ENCODE assay signal across 14 mouse cellular contexts in the genomic region with DNA sequence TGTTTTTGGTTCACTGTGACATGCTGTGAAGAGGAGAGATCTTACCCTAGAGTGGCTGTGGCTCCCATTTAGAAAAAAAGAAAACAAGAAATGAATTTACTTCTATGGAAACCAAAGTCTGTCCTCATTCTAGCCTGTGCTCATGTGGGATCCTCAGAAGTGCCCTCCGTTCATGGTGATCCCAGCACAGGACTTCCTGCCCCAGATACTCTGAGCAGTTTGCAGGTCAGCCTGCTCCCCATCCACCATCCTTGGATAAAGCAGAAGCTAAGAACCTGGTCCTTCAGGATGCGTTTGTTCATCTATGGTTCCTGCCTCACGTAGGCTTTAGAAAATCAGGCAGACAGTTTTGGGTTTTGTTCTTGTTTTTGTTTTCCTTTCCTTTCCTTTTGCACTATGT. TPM values are rescaled to one million over a fixed set of nuclear protein-coding genes. Genes with fewer than 3 reads are reported as not detected.
A peak's percentile ranks its signal among the peaks of the same experiment; 100 is the strongest.
DNase-seq lines count a peak whose midpoint lies in the region; ATAC-seq lines count a peak whose summit lies in the region.
"Had no signal": no experiment of that assay in that cellular context is flagged by ENCODE, and none has a peak within 500 bp of the region (broad histone marks: within the 10 kb centered on the region; RNA-seq: fewer than 3 reads in every experiment).

No protein-coding gene starts in this region.

- 0 out of 2 replicates have a peak, but pooled peaks cover 3% of the 10 kb centered on the region for H3K27me3 ChIP-seq in embryonic facial prominence, embryonic 12.5 days
- peaks cover 46% of the 10 kb centered on the region for H3K27me3 ChIP-seq in embryonic facial prominence, embryonic 10.5 days (replicated peaks; ENCODE audit: low read depth, poor library complexity, severe bottlenecking)
- H3K27me3 ChIP-seq in hindbrain, embryonic 14.5 days (ENCODE audit: control insufficient read depth, insufficient read depth, low read length): peaks cover 55% of the 10 kb centered on the region
- H3K27me3 ChIP-seq in hindbrain, embryonic 16.5 days (replicated peaks; ENCODE audit: control insufficient read depth, insufficient read depth, low read length): peaks cover 21% of the 10 kb centered on the region
- H3K27me3 ChIP-seq in neural tube, embryonic 12.5 days (replicated peaks): peaks cover 41% of the 10 kb centered on the region
- H3K27me3 ChIP-seq in stomach, embryonic 16.5 days (ENCODE audit: control insufficient read depth, insufficient read depth, low read length): no peaks in the 10 kb centered on the region

- H3K36me3 ChIP-seq in embryonic facial prominence, embryonic 12.5 days: peaks cover 32% of the 10 kb centered on the region
- peaks cover 43% of the 10 kb centered on the region for H3K36me3 ChIP-seq in embryonic facial prominence, embryonic 10.5 days (replicated peaks)
- no peaks in the 10 kb centered on the region for H3K36me3 ChIP-seq in hindbrain, embryonic 14.5 days (replicated peaks; ENCODE audit: control insufficient read depth, insufficient read depth)
- H3K36me3 ChIP-seq in hindbrain, embryonic 16.5 days (ENCODE audit: control insufficient read depth, insufficient read depth, low read length): no peaks in the 10 kb centered on the region
- no peaks in the 10 kb centered on the region for H3K36me3 ChIP-seq in neural tube, embryonic 12.5 days
- peaks cover 11% of the 10 kb centered on the region for H3K36me3 ChIP-seq in stomach, embryonic 16.5 days (ENCODE audit: control insufficient read depth, insufficient read depth, low read length)
- H3K36me3 ChIP-seq: liver, embryonic 13.5 days had no signal

- ATAC-seq in embryonic facial prominence, embryonic 12.5 days (ENCODE audit: insufficient number of reproducible peaks, insufficient read depth, low FRiP score, low TSS enrichment): no peak
- ATAC-seq in hindbrain, embryonic 14.5 days (ENCODE audit: low FRiP score): no peak
- no peak for ATAC-seq in hindbrain, embryonic 16.5 days
- no peak for ATAC-seq in neural tube, embryonic 12.5 days (ENCODE audit: low FRiP score, low read depth)
- no peak for ATAC-seq in stomach, embryonic 16.5 days (ENCODE audit: insufficient read depth, low FRiP score)

- peaks cover 57% of the 10 kb centered on the region for H3K4me1 ChIP-seq in embryonic facial prominence, embryonic 12.5 days
- H3K4me1 ChIP-seq in embryonic facial prominence, embryonic 10.5 days: peaks cover 79% of the 10 kb centered on the region
- peaks cover 12% of the 10 kb centered on the region; the same call in 1 of the 2 replicates for H3K4me1 ChIP-seq in hindbrain, embryonic 14.5 days (replicated peaks; ENCODE audit: control insufficient read depth, insufficient read depth, low read length)
- peaks cover 8% of the 10 kb centered on the region for H3K4me1 ChIP-seq in hindbrain, embryonic 16.5 days (ENCODE audit: control insufficient read depth, insufficient read depth, low read depth, low read length)
- peaks cover 29% of the 10 kb centered on the region for H3K4me1 ChIP-seq in neural tube, embryonic 12.5 days
- peaks cover 47% of the 10 kb centered on the region for H3K4me1 ChIP-seq in stomach, embryonic 16.5 days (ENCODE audit: control insufficient read depth, insufficient read depth, low read length)

- no peak for DNase-seq in embryonic facial prominence, embryonic 10.5 days (ENCODE audit: low spot score)
- no peak for DNase-seq in hindbrain, embryonic 14.5 days (ENCODE audit: low spot score)
- DNase-seq in neural tube, embryonic 10.5 days (ENCODE audit: extremely low spot score, low spot score): no peak
- DNase-seq in liver: no peak
- DNase-seq: cerebellum, adult 9-11 months; kidney, adult 18-20 months; liver, embryonic 13.5 days had no signal

- no peak overlapping the region for H3K9ac ChIP-seq in embryonic facial prominence, embryonic 12.5 days
- no peak overlapping the region for H3K9ac ChIP-seq in hindbrain, embryonic 14.5 days
- no peak overlapping the region for H3K9ac ChIP-seq in hindbrain, embryonic 16.5 days (ENCODE audit: low read depth, low read length)
- H3K9ac ChIP-seq in neural tube, embryonic 12.5 days: no peak overlapping the region
- H3K9ac ChIP-seq in stomach, embryonic 16.5 days (ENCODE audit: low read length): peak overlapping the region; percentile 9; the same call in 1 of the 2 replicates
- H3K9ac ChIP-seq: liver, embryonic 13.5 days had no signal

- H3K4me3 ChIP-seq in embryonic facial prominence, embryonic 12.5 days: no peak overlapping the region
- H3K4me3 ChIP-seq in embryonic facial prominence, embryonic 10.5 days: no peak overlapping the region
- no peak overlapping the region for H3K4me3 ChIP-seq in hindbrain, embryonic 14.5 days (replicated peaks; ENCODE audit: low read length)
- no peak overlapping the region for H3K4me3 ChIP-seq in hindbrain, embryonic 16.5 days (ENCODE audit: low read length)
- no peak overlapping the region for H3K4me3 ChIP-seq in neural tube, embryonic 12.5 days
- H3K4me3 ChIP-seq in stomach, embryonic 16.5 days (replicated peaks; ENCODE audit: low read length): peak overlapping the region; percentile 79
- H3K4me3 ChIP-seq: erythroblast, embryonic 14.5 days; liver, embryonic 13.5 days had no signal

- H3K4me2 ChIP-seq in embryonic facial prominence, embryonic 12.5 days (replicated peaks): peak overlapping the region; percentile 87
- H3K4me2 ChIP-seq in hindbrain, embryonic 14.5 days (replicated peaks): peak overlapping the region; percentile 15
- no peak overlapping the region for H3K4me2 ChIP-seq in hindbrain, embryonic 16.5 days (ENCODE audit: low read length)
- peak overlapping the region; percentile 12 for H3K4me2 ChIP-seq in neural tube, embryonic 12.5 days (replicated peaks)
- H3K4me2 ChIP-seq in stomach, embryonic 16.5 days (ENCODE audit: low read depth, low read length): peak overlapping the region; percentile 78
- H3K4me2 ChIP-seq: liver, embryonic 13.5 days had no signal

- WGBS in embryonic facial prominence, embryonic 12.5 days: 67% methylated on average over 3 of the region's 3 CpGs
- WGBS in embryonic facial prominence, embryonic 10.5 days: 67% methylated on average over 3 of the region's 3 CpGs
- WGBS in hindbrain, embryonic 14.5 days: 84% methylated on average over 3 of the region's 3 CpGs
- WGBS in hindbrain, embryonic 16.5 days: 78% methylated on average over 3 of the region's 3 CpGs
- WGBS in neural tube, embryonic 12.5 days: 77% methylated on average over 3 of the region's 3 CpGs
- 67% methylated on average over 3 of the region's 3 CpGs for WGBS in stomach, embryonic 16.5 days

- H3K9me3 ChIP-seq in embryonic facial prominence, embryonic 12.5 days: no peaks in the 10 kb centered on the region
- H3K9me3 ChIP-seq in embryonic facial prominence, embryonic 10.5 days: no peaks in the 10 kb centered on the region
- H3K9me3 ChIP-seq in hindbrain, embryonic 14.5 days (ENCODE audit: control insufficient read depth, low read length): no peaks in the 10 kb centered on the region
- no peaks in the 10 kb centered on the region for H3K9me3 ChIP-seq in hindbrain, embryonic 16.5 days (ENCODE audit: control insufficient read depth, low read length)
- no peaks in the 10 kb centered on the region for H3K9me3 ChIP-seq in neural tube, embryonic 12.5 days
- H3K9me3 ChIP-seq in stomach, embryonic 16.5 days (replicated peaks; ENCODE audit: control insufficient read depth, low read length): no peaks in the 10 kb centered on the region
- H3K9me3 ChIP-seq: liver, embryonic 13.5 days had no signal

- H3K27ac ChIP-seq in embryonic facial prominence, embryonic 12.5 days: no peak overlapping the region; the same call in 1 of the 2 replicates
- no peak overlapping the region for H3K27ac ChIP-seq in embryonic facial prominence, embryonic 10.5 days (replicated peaks)
- H3K27ac ChIP-seq in hindbrain, embryonic 14.5 days: no peak overlapping the region
- no peak overlapping the region for H3K27ac ChIP-seq in hindbrain, embryonic 16.5 days (ENCODE audit: low read depth, low read length)
- no peak overlapping the region for H3K27ac ChIP-seq in neural tube, embryonic 12.5 days
- 0 out of 2 replicates have a peak overlapping the region, but pooled peaks have one; percentile 20 for H3K27ac ChIP-seq in stomach, embryonic 16.5 days (ENCODE audit: low read length)
- H3K27ac ChIP-seq: liver, embryonic 13.5 days had no signal

RNA-seq across cellular contexts. Expression of a gene that starts 3.3 kb away (rescaled TPM):
- 80.8 and 82.3 TPM in 2 replicates for polyA plus RNA-seq in embryonic facial prominence, embryonic 12.5 days (2016; fragmentation: Nextera tagmentation; extraction: Ambion mirVana)
- 37.2 and 42.5 TPM in 2 replicates for polyA plus RNA-seq in embryonic facial prominence, embryonic 10.5 days (2016; fragmentation: Nextera tagmentation; extraction: Ambion mirVana)
- 20.9 and 22.0 TPM in 2 replicates for polyA plus RNA-seq in hindbrain, embryonic 14.5 days (2014; fragmentation: Nextera tagmentation; extraction: Ambion mirVana)
- polyA plus RNA-seq in hindbrain, embryonic 16.5 days (2015; fragmentation: Nextera tagmentation; extraction: Ambion mirVana): 16.9 and 23.7 TPM in 2 replicates
- polyA plus RNA-seq in neural tube, embryonic 12.5 days (2016; fragmentation: Nextera tagmentation; extraction: Ambion mirVana): 34.1 and 39.4 TPM in 2 replicates
- polyA plus RNA-seq in stomach, embryonic 16.5 days (2015; fragmentation: Nextera tagmentation; extraction: Ambion mirVana): 108 and 120 TPM in 2 replicates

RNA-seq across cellular contexts. Expression of a gene that starts 27.7 kb away (rescaled TPM):
- not detected in 2 replicates for polyA plus RNA-seq in embryonic facial prominence, embryonic 12.5 days (2016; fragmentation: Nextera tagmentation; extraction: Ambion mirVana)
- not detected in 2 replicates for polyA plus RNA-seq in embryonic facial prominence, embryonic 10.5 days (2016; fragmentation: Nextera tagmentation; extraction: Ambion mirVana)
- polyA plus RNA-seq in hindbrain, embryonic 14.5 days (2014; fragmentation: Nextera tagmentation; extraction: Ambion mirVana): not detected in 2 replicates
- polyA plus RNA-seq in hindbrain, embryonic 16.5 days (2015; fragmentation: Nextera tagmentation; extraction: Ambion mirVana): not detected in 2 replicates
- not detected in 2 replicates for polyA plus RNA-seq in neural tube, embryonic 12.5 days (2016; fragmentation: Nextera tagmentation; extraction: Ambion mirVana)
- not detected in 2 replicates for polyA plus RNA-seq in stomach, embryonic 16.5 days (2015; fragmentation: Nextera tagmentation; extraction: Ambion mirVana)
- polyA plus RNA-seq: erythroblast, embryonic 14.5 days; liver, embryonic 13.5 days; neural tube, embryonic 14.5 days; testis, adult 2 months had no signal
